Mouse (Mus musculus) B cell, adult 67 days (primary cell): Measurements from ENCODE around the gene Rab42. TPM values are rescaled to one million over a fixed set of nuclear protein-coding genes. Genes with fewer than 3 reads are reported as not detected.

Experiments used
- total RNA-seq, 2 experiments: library from RNA; stranded (reverse); gene quantifications; 4 replicates each; pipeline ENCODE4 v1.2.4; 2023

Gene Rab42
- total RNA-seq = not detected

DNA sequence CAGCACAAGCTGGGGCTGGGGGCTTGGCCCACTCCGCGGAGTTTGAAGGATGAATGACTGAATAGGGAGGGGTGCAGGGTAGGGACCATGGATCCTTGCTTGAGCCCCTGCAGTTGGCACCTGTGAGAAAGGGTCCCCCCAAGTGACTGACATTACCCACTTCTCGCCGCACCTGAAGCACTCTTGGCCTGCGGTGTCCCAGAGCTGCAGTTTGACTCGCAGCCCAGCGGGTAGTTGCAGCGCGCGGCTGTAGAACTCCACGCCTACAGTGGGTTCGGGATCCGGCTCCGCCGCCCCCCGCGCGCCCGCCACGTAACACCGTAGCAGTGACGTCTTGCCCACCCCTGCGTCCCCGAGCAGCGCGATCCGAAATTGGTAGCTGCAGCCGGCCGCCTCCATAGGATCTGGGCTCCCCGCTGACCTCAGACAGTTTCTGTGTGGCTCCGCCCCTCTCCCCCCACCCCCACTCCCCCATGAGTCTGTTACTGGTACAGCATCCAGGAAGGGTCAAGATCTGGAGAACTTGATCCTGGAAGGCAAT lies at the start of gene Rab42:
Gene Rab42, minus strand, starts transcription at position 447 of the 541 bp plus-strand sequence.

DNA sequence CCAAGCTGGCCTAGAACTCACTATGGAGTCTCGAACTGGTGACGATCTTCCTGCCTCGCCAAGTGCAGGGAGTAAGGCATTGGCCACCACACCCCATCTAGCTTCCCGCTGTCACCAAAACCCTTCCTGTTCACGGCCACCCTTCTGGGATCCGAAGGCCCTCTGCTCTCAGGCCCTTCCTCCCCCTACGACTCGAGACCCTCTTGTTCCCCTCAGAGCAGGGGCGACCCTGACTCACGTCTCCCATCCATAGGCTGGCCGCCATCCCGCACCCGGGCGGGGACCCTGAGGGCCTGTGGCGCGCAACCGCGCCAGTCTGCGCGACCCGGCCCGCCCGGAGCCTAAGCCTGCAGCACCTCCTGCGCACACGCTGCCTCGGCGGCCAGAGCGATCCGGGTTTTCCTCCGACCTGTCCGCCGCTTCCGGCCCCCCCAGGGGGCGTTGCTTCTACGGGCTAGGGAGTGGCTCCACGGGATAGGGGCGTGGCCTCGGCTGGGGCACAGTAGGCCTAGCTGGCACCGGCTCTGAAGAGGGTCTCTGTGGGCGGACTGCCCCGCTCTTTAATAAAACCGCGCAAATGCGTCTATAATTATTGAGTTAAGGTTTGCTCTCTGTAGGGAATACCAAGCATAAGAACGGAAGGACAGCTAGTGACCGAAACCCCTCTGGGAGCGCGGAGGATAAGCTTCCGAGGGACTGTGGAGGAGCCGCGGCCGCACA lies 26.1 kb upstream of the Rab42 start, which contains the start of gene Trnau1ap:
Gene Trnau1ap, minus strand, starts transcription at position 424 of the 720 bp plus-strand sequence.

DNA sequence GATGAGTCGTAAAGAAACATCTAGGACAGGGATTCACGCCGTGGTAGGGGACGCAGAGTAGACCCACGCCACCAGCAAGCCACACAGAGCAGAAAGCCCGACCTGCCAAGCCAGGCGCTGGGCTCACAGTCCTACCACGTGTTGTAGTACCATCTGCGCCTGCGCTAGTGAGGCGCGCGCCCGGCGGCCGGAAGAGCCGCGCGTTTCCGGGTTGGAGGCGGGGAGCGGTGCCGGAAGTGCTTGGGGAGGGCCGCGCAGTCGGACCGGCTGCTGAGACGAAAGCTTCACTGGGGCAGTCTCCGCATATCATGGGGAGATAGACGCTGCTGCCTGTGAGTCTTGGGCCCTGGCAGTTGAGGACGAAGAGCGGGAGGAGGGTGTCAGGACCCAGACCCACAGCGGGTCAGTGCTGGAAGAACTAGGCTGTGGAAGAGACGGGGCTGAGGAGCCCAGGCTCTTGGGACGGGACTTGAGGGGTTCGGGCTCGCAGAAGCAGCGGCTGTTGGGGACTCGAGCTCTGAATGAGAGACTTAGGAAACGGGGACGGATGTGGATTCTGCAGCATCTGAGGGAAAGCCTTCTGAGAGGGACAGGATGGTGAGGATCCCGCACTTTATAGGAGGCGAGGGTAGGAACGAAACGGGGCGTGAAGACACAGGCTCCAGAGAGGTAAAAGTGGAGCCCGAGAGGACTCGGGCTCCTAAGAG lies 28.9 kb downstream of the Rab42 start, which contains the start of gene Taf12:
Gene Taf12, plus strand, starts transcription at position 220 of the 707 bp plus-strand sequence.

DNA sequence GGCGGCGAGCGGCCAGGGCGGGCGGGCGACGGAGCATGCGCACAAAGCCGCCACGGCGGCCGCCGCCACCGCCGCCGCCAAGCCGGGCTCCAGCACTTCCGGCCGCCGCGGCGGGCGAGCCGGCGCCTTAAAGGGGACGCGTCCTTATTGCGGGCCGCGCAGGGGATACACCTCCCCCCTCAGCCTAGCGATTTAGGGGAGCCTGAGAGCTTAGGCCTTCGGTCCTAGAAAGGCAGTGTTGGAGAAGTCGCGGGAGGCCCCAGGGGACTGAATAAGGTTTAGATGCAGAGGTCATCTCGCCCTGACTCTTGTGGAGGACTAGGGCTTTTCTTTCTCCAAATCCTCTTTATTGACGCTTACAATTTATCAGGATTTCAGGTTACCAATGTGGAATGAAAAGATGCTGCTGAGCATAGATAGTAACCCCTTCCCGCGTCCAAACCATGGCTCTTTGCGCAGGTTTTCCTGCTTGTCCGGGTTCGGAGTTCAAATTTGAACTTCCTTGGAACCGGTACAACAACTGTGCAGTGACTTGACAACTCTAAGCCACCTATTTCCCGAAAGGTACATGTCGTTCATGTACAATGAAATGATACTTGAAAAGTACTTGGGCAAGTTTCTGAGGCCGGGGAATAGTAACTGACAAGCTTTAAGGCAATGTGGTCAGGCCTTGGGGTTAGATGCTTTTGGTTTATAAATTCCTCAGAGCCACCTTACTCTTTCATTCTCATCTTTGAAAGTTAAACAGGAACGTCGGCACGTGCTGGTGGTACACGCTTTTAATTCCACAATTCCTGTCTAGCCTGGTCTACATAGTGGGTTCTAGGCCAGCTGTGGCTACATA lies 41.4 kb downstream of the Rab42 start, which contains the start of gene Gmeb1:
Gene Gmeb1, minus strand, starts transcription at position 89 of the 844 bp plus-strand sequence.

Other genes with a start within 250 kb of the Rab42 start
- gene Gm10300, start 228.7 kb downstream of the Rab42 start, total RNA-seq = not detected
- 10 to 100 TPM; 72.0 to 76.9 TPM for gene Epb41, start 228.1 kb downstream of the Rab42 start, total RNA-seq
- not detected for gene Oprd1, start 158.9 kb downstream of the Rab42 start, total RNA-seq
- gene Ythdf2, start 91.1 kb downstream of the Rab42 start, total RNA-seq = 10 to 100 TPM; 87.3 to 92.0 TPM
- 10 to 100 TPM; 44.0 to 45.8 TPM for gene Gmeb1, start 41.8 kb downstream of the Rab42 start, total RNA-seq
- gene Taf12, start 29.0 kb downstream of the Rab42 start, total RNA-seq = 10 to 100 TPM; 35.1 to 46.8 TPM
- gene Trnau1ap, start 26.2 kb upstream of the Rab42 start, total RNA-seq = 10 to 100 TPM; 42.1 to 56.0 TPM
- gene Rcc1, start 50.2 kb upstream of the Rab42 start, total RNA-seq = 10 to 100 TPM; 17.3 to 18.8 TPM
- gene Phactr4, start 119.1 kb upstream of the Rab42 start, total RNA-seq = 10 to 100 TPM; 30.4 TPM
- 10 to 100 TPM in 1 of 2 experiments, 1 to 10 TPM in 1; 9.6 to 14.7 TPM for gene Med18, start 160.5 kb upstream of the Rab42 start, total RNA-seq
- 10 to 100 TPM in 1 of 2 experiments, 1 to 10 TPM in 1; 7.2 to 10.5 TPM for gene Sesn2, start 207.1 kb upstream of the Rab42 start, total RNA-seq
- gene Atpif1, start 230.3 kb upstream of the Rab42 start, total RNA-seq = 10 to 100 TPM; 61.4 to 65.0 TPM
- 100 to 1,000 TPM in 1 of 2 experiments, 10 to 100 TPM in 1; 87.1 to 116 TPM for gene Dnajc8, start 232.2 kb upstream of the Rab42 start, total RNA-seq